Mouse (Mus musculus) inflammation-experienced regulatory T-cells (primary cell): ENCODE measurements around the gene Olfr106-ps. TPM values are rescaled to one million over a fixed set of nuclear protein-coding genes. Genes with fewer than 3 reads are reported as not detected.

Experiments used
- polyA plus RNA-seq, 2 experiments: library from polyadenylated mRNA; unstranded; fragments of 100-300 nt; shearing (Covaris generic); gene quantifications; one replicate each; pipeline ENCODE4 v1.2.1; 2017

The Olfr106-ps gene
- polyA plus RNA-seq, result not detected

GRCm38 (mm10) chr17:37390093-37390492, at the start of gene Olfr106-ps:
Olfr106-ps (plus strand) TSS chr17:37390393.

GRCm38 (mm10) chr17:37359282-37359681, 30.9 kb upstream of the Olfr106-ps start, which contains the start of gene Olfr104-ps:
Olfr104-ps (plus strand) TSS chr17:37359582.

GRCm38 (mm10) chr17:37378733-37379132, 11.5 kb upstream of the Olfr106-ps start, which contains the start of gene Olfr105-ps:
Olfr105-ps (plus strand) TSS chr17:37379033.

GRCm38 (mm10) chr17:37398926-37399325, 8.7 kb downstream of the Olfr106-ps start, which contains the start of gene Olfr107:
Olfr107 (plus strand) TSS chr17:37399226.

GRCm38 (mm10) chr17:37445180-37445579, 55.0 kb downstream of the Olfr106-ps start, which contains the start of gene Olfr108:
Olfr108 (plus strand) TSS chr17:37445480.

Other genes starting within 250 kb of the Olfr106-ps start
- gene Olfr93, start 228.9 kb upstream of the Olfr106-ps start, polyA plus RNA-seq, result not detected
- gene Ubd, start 196.5 kb upstream of the Olfr106-ps start, polyA plus RNA-seq, result 1 to 10 TPM in 1 of 2 experiments, under 1 TPM in 1; 0.17 to 2.7 TPM
- gene Olfr94, start 189.4 kb upstream of the Olfr106-ps start, polyA plus RNA-seq, result not detected
- not detected for gene Olfr95, start 177.3 kb upstream of the Olfr106-ps start, polyA plus RNA-seq
- under 1 TPM; 0.19 to 0.78 TPM for gene Olfr96, start 170.2 kb upstream of the Olfr106-ps start, polyA plus RNA-seq
- not detected for gene Olfr97, start 153.1 kb upstream of the Olfr106-ps start, polyA plus RNA-seq
- gene Olfr98, start 126.6 kb upstream of the Olfr106-ps start, polyA plus RNA-seq, result under 1 TPM in 1 of 2 experiments, not detected in 1; 0.33 TPM
- 100 to 1,000 TPM; 103 to 115 TPM for gene H2-M3, start 120.2 kb upstream of the Olfr106-ps start, polyA plus RNA-seq
- 1 to 10 TPM; 2.4 to 4.4 TPM for gene Olfr99, start 106.9 kb upstream of the Olfr106-ps start, polyA plus RNA-seq
- under 1 TPM in 1 of 2 experiments, not detected in 1; 0.34 TPM for gene Olfr101, start 86.1 kb upstream of the Olfr106-ps start, polyA plus RNA-seq
- gene Olfr102, start 73.3 kb upstream of the Olfr106-ps start, polyA plus RNA-seq, result 1 to 10 TPM in 1 of 2 experiments, under 1 TPM in 1; 0.46 to 1.3 TPM
- gene Olfr103, start 50.7 kb upstream of the Olfr106-ps start, polyA plus RNA-seq, result not detected
- gene Olfr104-ps, start 30.8 kb upstream of the Olfr106-ps start, polyA plus RNA-seq, result not detected
- under 1 TPM in 1 of 2 experiments, not detected in 1; 0.12 TPM for gene Olfr105-ps, start 11.4 kb upstream of the Olfr106-ps start, polyA plus RNA-seq
- under 1 TPM; 0.05 to 0.44 TPM for gene Olfr107, start 8.8 kb downstream of the Olfr106-ps start, polyA plus RNA-seq
- not detected for gene Olfr108, start 55.1 kb downstream of the Olfr106-ps start, polyA plus RNA-seq
- under 1 TPM; 0.02 to 0.33 TPM for gene Olfr109, start 68.5 kb downstream of the Olfr106-ps start, polyA plus RNA-seq
- 1 to 10 TPM in 1 of 2 experiments, not detected in 1; 1.2 TPM for gene H2-M2, start 93.2 kb downstream of the Olfr106-ps start, polyA plus RNA-seq
- not detected for gene Olfr110, start 102.1 kb downstream of the Olfr106-ps start, polyA plus RNA-seq
- gene Olfr111, start 117.6 kb downstream of the Olfr106-ps start, polyA plus RNA-seq, result not detected
- not detected for gene Olfr112, start 179.1 kb downstream of the Olfr106-ps start, polyA plus RNA-seq
- gene Olfr113, start 187.3 kb downstream of the Olfr106-ps start, polyA plus RNA-seq, result under 1 TPM in 1 of 2 experiments, not detected in 1; 0.17 TPM
- gene Olfr114, start 202.3 kb downstream of the Olfr106-ps start, polyA plus RNA-seq, result not detected
- gene Olfr115, start 236.7 kb downstream of the Olfr106-ps start, polyA plus RNA-seq, result not detected
- not detected for gene Olfr116, start 236.8 kb downstream of the Olfr106-ps start, polyA plus RNA-seq